Mouse (Mus musculus): ENCODE results near the gene Prrt1. TPM values are rescaled to one million over a fixed set of nuclear protein-coding genes. Genes with fewer than 3 reads are reported as not detected.
A peak's percentile ranks its signal among the peaks of the same experiment; 100 is the strongest.

Prrt1 gene
- polyA plus RNA-seq, 1 experiment from 2014 or later = 0.18 TPM

DNA sequence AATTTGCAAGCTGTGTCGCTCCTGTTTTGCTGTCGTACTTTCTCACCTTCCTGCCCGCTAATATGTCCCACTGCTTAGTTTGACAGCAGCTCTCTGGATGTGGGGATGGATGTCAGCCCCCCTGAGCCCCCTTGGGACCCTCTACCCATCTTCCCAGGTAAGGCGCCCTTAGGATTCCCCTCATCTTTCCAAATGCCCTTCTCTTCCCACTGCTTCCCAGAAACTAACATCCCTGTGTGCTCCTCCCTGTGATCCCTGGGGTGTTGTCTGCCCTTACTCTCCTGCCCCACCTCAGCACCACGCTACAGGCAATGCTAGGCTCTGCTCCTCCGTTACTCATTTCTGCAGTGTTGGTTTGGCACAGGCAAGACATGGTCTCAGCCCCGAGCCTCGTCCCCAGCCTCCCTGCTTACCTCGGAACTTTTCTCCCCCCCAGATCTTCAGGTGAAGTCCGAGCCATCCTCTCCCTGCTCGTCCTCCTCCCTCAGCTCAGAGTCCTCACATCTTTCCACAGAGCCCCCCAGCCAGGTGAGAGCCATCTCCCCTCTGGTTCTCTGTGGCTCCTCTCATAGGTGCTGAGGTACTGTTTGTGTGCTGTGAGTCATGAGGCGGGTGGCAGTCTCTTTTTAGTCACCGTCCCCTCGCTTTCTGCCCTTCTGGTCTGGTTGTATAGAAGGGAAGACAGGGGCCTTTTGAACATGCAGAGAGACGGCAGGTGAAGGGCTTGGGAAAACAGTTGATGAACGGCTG, 19.0 kb downstream of the Prrt1 start:
- H3K4me2 ChIP-seq (replicated peaks; ENCODE audit: low read depth, low read length) = peak overlapping the region; percentile 42
- no peaks in the 10 kb centered on the region for H3K27me3 ChIP-seq (ENCODE audit: control insufficient read depth, insufficient read depth, low read length)
- no peak overlapping the region for H3K27ac ChIP-seq (ENCODE audit: low read depth, low read length)
- H3K4me1 ChIP-seq (ENCODE audit: control insufficient read depth, insufficient read depth, low read length) = peaks cover 12% of the 10 kb centered on the region
- H3K36me3 ChIP-seq (ENCODE audit: control insufficient read depth, insufficient read depth, low read length) = peaks cover 44% of the 10 kb centered on the region
- H3K9ac ChIP-seq (ENCODE audit: low read depth, low read length) = peak overlapping the region; percentile 7; the same call in 1 of the 2 replicates
- H3K4me3 ChIP-seq (ENCODE audit: low read length) = peak overlapping the region; percentile 91
- H3K9me3 ChIP-seq (ENCODE audit: control insufficient read depth, low read length) = no peaks in the 10 kb centered on the region
- no peak for ATAC-seq (ENCODE audit: low FRiP score, low TSS enrichment)
- WGBS = 76% methylated on average over 16 of the region's 16 CpGs

DNA sequence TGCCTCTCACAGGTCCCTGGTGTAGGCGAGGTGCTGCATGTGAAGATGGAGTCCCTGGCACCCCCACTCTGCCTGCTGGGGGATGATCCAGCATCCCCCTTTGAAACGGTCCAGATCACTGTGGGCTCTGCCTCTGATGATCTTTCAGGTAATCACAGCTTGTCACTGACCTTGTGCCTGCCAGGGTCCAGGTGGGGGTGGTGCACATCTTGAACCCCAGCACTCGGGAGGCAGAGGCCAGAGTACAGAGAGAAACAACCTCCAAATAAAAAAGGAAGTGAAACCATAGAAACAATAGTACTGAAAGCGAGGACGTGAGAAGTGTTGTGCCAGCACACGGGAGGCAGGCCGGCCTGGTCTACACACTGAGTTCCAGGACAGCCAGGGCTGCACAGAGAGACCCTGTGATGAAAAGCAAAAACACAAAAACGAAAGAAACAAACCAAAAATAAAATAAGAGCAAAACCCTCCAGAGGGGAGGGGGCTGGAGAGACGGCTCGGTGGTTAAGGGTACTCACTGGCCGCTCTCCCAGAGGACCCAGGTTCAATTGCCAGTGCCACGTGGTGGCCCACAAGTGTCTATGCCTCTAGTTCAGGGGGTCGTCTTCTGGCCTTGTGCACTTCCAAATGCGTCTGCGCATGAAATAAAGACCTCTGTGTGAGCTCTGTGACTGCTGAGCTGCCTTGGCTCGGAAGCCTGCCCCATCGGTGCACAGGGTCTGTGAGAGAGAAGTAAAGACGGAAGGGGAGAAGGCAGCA, 20.0 kb downstream of the Prrt1 start:
- 87% methylated on average over 18 of the region's 18 CpGs for WGBS
- peaks cover 53% of the 10 kb centered on the region for H3K36me3 ChIP-seq (ENCODE audit: control insufficient read depth, insufficient read depth, low read length)

DNA sequence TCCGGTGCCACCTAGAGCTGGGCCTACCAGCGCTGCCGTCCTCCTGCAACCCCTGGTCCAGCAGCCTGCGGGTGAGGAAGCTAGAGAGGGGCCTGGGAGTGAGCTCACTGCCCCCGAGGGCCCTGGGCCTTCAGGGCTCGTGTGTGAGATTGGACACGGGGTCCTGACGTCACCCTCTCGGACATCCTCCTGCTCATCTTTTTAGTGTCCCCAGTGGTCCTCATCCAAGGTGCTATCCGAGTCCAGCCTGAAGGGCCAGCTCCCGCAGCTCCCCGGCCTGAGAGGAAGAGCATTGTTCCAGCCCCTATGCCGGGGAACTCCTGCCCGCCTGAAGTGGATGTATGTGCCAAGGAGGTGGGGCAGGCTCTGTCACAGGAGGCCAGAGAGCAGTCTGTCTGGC, 21.4 kb downstream of the Prrt1 start:
- Histone ChIP-seq H3K4me1 (ENCODE audit: control insufficient read depth, insufficient read depth, low read length) (peaks cover 16% of the 10 kb centered on the region), H3K36me3 (ENCODE audit: control insufficient read depth, insufficient read depth, low read length) (peaks cover 57% of the 10 kb centered on the region), H3K27ac (ENCODE audit: low read depth, low read length) (no peak overlapping the region), H3K4me3 (ENCODE audit: low read length) (no peak overlapping the region), H3K9me3 (ENCODE audit: control insufficient read depth, low read length) (no peaks in the 10 kb centered on the region), H3K9ac (ENCODE audit: low read depth, low read length) (no peak overlapping the region), H3K4me2 (replicated peaks; ENCODE audit: low read depth, low read length) (no peak overlapping the region), H3K27me3 (ENCODE audit: control insufficient read depth, insufficient read depth, low read length) (no peaks in the 10 kb centered on the region)
- ATAC-seq (ENCODE audit: low FRiP score, low TSS enrichment) = no peak
- 92% methylated on average over 14 of the region's 14 CpGs for WGBS

More for the DNA sequence above, 20.0 kb downstream of the Prrt1 start:
- ATAC-seq (ENCODE audit: low FRiP score, low TSS enrichment) = no peak
- no peak overlapping the region for H3K4me2 ChIP-seq (replicated peaks; ENCODE audit: low read depth, low read length)
- H3K27ac ChIP-seq (ENCODE audit: low read depth, low read length) = no peak overlapping the region
- no peaks in the 10 kb centered on the region for H3K27me3 ChIP-seq (ENCODE audit: control insufficient read depth, insufficient read depth, low read length)
- H3K4me3 ChIP-seq (ENCODE audit: low read length) = no peak overlapping the region
- no peak overlapping the region for H3K9ac ChIP-seq (ENCODE audit: low read depth, low read length)
- H3K4me1 ChIP-seq (ENCODE audit: control insufficient read depth, insufficient read depth, low read length) = peaks cover 12% of the 10 kb centered on the region
- H3K9me3 ChIP-seq (ENCODE audit: control insufficient read depth, low read length) = no peaks in the 10 kb centered on the region

DNA sequence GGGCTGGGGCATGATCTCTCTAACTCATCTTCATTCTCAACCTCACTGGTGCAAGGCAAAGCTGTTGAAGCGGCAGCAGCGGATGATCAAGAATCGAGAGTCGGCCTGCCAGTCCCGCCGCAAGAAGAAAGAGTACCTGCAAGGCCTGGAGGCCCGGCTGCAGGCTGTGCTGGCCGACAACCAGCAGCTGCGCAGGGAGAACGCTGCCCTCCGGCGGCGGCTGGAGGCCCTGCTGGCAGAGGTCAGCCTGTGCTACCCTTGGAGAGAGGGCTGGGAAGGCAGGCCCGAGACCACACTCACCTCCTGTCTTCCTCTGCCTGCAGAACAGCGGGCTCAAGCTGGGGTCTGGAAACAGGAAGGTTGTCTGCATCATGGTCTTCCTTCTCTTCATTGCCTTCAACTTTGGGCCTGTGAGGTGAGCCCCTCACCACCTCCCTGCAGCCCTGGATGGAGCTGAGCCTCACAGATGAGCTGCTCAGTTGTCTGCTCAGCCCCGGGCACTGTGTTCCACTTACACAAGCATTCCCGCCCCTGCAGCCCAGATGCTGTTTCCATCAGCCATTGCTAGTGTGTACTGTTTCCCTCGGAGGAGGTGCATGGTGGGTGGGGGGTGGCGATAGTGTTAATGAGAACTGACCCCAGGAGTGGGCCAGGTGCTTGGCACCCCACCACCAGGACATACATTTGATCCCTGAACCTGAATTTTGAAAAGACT, 22.3 kb downstream of the Prrt1 start:
- Histone ChIP-seq H3K4me2 (replicated peaks; ENCODE audit: low read depth, low read length) (no peak overlapping the region), H3K27me3 (ENCODE audit: control insufficient read depth, insufficient read depth, low read length) (no peaks in the 10 kb centered on the region), H3K4me3 (ENCODE audit: low read length) (no peak overlapping the region), H3K36me3 (ENCODE audit: control insufficient read depth, insufficient read depth, low read length) (peaks cover 56% of the 10 kb centered on the region), H3K9me3 (ENCODE audit: control insufficient read depth, low read length) (no peaks in the 10 kb centered on the region), H3K27ac (ENCODE audit: low read depth, low read length) (no peak overlapping the region), H3K4me1 (ENCODE audit: control insufficient read depth, insufficient read depth, low read length) (peaks cover 17% of the 10 kb centered on the region), H3K9ac (ENCODE audit: low read depth, low read length) (no peak overlapping the region)
- ATAC-seq (ENCODE audit: low FRiP score, low TSS enrichment) = no peak
- 57% methylated on average over 19 of the region's 19 CpGs for WGBS

DNA sequence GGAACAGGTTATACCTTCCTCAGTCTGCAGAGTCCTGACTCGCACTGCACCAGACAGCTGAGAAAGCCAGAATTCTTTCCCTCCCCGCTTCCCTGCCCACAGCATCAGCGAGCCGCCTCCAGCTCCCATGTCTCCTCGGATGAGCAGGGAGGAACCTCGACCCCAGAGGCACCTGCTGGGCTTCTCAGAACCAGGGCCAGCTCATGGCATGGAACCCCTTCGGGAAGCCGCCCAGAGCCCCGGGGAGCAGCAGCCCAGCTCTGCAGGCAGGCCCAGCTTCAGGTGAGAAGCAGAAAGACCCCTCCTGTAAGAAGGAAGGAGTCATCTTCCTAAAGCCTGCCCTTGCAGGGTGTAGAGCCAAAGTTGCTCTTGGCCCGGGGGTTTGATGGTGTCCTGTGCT, 23.2 kb downstream of the Prrt1 start:
- Histone ChIP-seq H3K4me3 (ENCODE audit: low read length) (no peak overlapping the region), H3K27ac (ENCODE audit: low read depth, low read length) (no peak overlapping the region), H3K9me3 (ENCODE audit: control insufficient read depth, low read length) (no peaks in the 10 kb centered on the region), H3K4me2 (replicated peaks; ENCODE audit: low read depth, low read length) (no peak overlapping the region), H3K27me3 (ENCODE audit: control insufficient read depth, insufficient read depth, low read length) (no peaks in the 10 kb centered on the region), H3K4me1 (ENCODE audit: control insufficient read depth, insufficient read depth, low read length) (peaks cover 16% of the 10 kb centered on the region), H3K9ac (ENCODE audit: low read depth, low read length) (no peak overlapping the region), H3K36me3 (ENCODE audit: control insufficient read depth, insufficient read depth, low read length) (peaks cover 56% of the 10 kb centered on the region)
- WGBS = 83% methylated on average over 10 of the region's 10 CpGs
- ATAC-seq (ENCODE audit: low FRiP score, low TSS enrichment) = no peak

DNA sequence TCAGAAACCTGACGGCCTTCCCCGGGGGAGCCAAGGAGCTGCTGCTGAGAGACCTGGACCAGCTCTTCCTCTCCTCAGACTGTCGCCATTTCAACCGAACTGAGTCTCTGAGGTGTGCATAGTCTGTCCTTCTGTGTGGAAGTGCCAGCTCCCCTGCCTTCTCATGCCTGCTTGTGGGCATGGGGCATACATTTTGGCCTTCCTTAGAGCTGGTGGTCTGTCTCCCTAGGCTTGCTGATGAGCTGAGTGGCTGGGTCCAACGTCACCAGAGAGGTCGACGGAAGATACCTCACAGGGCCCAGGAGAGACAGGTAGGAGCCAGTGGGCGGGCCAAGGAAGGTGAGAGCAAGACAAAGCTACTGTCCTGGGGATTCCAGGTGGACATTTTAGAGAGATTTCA, 23.7 kb downstream of the Prrt1 start:
- peaks cover 56% of the 10 kb centered on the region for H3K36me3 ChIP-seq (ENCODE audit: control insufficient read depth, insufficient read depth, low read length)
- no peak for ATAC-seq (ENCODE audit: low FRiP score, low TSS enrichment)
- no peak overlapping the region for H3K4me2 ChIP-seq (replicated peaks; ENCODE audit: low read depth, low read length)
- H3K4me1 ChIP-seq (ENCODE audit: control insufficient read depth, insufficient read depth, low read length) = peaks cover 12% of the 10 kb centered on the region; the same call in 1 of the 2 replicates
- WGBS = 96% methylated on average over 8 of the region's 8 CpGs
- no peak overlapping the region for H3K4me3 ChIP-seq (ENCODE audit: low read length)
- no peaks in the 10 kb centered on the region for H3K9me3 ChIP-seq (ENCODE audit: control insufficient read depth, low read length)
- no peak overlapping the region for H3K9ac ChIP-seq (ENCODE audit: low read depth, low read length)
- H3K27ac ChIP-seq (ENCODE audit: low read depth, low read length) = no peak overlapping the region
- H3K27me3 ChIP-seq (ENCODE audit: control insufficient read depth, insufficient read depth, low read length) = no peaks in the 10 kb centered on the region

DNA sequence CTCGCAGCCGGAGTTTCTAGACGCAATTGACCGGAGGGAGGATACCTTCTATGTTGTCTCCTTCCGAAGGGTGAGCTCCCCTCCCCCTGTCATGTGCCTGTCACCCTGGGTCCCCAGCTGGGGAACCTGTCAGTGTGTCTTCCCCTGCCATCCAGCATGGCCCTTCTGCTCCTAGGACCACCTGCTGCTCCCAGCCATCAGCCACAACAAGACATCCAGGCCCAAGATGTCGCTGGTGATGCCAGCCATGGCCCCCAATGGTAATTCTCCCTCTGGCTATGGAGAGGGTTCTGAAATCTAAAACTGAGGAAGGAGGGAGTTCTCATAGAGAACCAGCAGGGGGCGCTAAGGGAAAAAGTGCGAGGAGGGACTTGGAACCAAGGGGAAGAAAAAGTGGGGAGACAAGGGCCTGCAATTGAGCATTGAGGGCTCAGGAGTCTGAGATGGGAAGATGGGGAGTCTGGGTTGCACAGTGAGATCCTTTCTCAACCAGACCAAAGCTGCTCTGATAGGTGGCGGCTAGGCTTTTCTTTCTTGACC, 24.5 kb downstream of the Prrt1 start:
- Histone ChIP-seq H3K4me1 (ENCODE audit: control insufficient read depth, insufficient read depth, low read length) (0 out of 2 replicates have a peak, but pooled peaks cover 10% of the 10 kb centered on the region), H3K36me3 (ENCODE audit: control insufficient read depth, insufficient read depth, low read length) (peaks cover 55% of the 10 kb centered on the region)
- 66% methylated on average over 9 of the region's 9 CpGs for WGBS

DNA sequence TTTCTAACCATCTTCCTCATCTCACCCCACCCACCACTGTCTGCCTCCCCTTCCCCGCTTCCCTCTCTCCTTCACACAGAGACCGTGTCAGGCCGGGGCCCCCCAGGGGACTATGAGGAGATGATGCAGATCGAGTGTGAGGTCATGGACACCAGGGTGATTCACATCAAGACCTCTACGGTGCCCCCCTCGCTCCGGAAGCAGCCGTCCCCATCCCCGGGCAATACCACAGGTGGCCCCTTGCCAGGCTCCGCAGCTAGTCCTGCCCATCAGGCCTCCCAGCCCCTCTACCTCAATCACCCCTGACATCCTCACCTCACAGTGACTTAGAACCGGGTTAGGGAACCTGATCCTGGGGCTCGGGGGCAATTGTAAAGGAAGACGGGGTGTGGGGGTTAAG, 25.1 kb downstream of the Prrt1 start:
- Histone ChIP-seq H3K9ac (ENCODE audit: low read depth, low read length) (no peak overlapping the region), H3K4me3 (ENCODE audit: low read length) (no peak overlapping the region), H3K4me2 (replicated peaks; ENCODE audit: low read depth, low read length) (no peak overlapping the region), H3K27ac (ENCODE audit: low read depth, low read length) (no peak overlapping the region), H3K36me3 (ENCODE audit: control insufficient read depth, insufficient read depth, low read length) (peaks cover 50% of the 10 kb centered on the region), H3K27me3 (ENCODE audit: control insufficient read depth, insufficient read depth, low read length) (peaks cover 10% of the 10 kb centered on the region), H3K4me1 (ENCODE audit: control insufficient read depth, insufficient read depth, low read length) (0 out of 2 replicates have a peak, but pooled peaks cover 10% of the 10 kb centered on the region), H3K9me3 (ENCODE audit: control insufficient read depth, low read length) (no peaks in the 10 kb centered on the region)
- WGBS = 91% methylated on average over 13 of the region's 13 CpGs
- ATAC-seq (ENCODE audit: low FRiP score, low TSS enrichment) = no peak

More for the DNA sequence above, 24.5 kb downstream of the Prrt1 start:
- peaks cover 4% of the 10 kb centered on the region; the same call in 1 of the 2 replicates for H3K27me3 ChIP-seq (ENCODE audit: control insufficient read depth, insufficient read depth, low read length)
- no peak for ATAC-seq (ENCODE audit: low FRiP score, low TSS enrichment)
- no peak overlapping the region for H3K4me3 ChIP-seq (ENCODE audit: low read length)
- no peak overlapping the region for H3K4me2 ChIP-seq (replicated peaks; ENCODE audit: low read depth, low read length)
- no peaks in the 10 kb centered on the region for H3K9me3 ChIP-seq (ENCODE audit: control insufficient read depth, low read length)
- H3K27ac ChIP-seq (ENCODE audit: low read depth, low read length) = no peak overlapping the region
- no peak overlapping the region for H3K9ac ChIP-seq (ENCODE audit: low read depth, low read length)
